Mouse (Mus musculus) liver, embryonic 11.5 days (tissue): ENCODE data around the gene Ppp3r1. TPM values are rescaled to one million over a fixed set of nuclear protein-coding genes. Genes with fewer than 3 reads are reported as not detected.

Experiments
- ATAC-seq: fragments of 200-750 bp; cut with Nextera tagmentation; replicated peaks from 2 replicates; pipeline ENCODE4 v1.8.0; 2017; ENCODE audit warnings: moderate number of reproducible peaks, mild to moderate bottlenecking, moderate TSS enrichment, moderate library complexity; ENCODE audit not compliant: low FRiP score
- DNase-seq: peaks from one replicate; pipeline ENCODE4 v3.0.0-alpha.2; 2017; ENCODE audit warnings: low spot score
- H3K27ac ChIP-seq: fragments of 300-500 bp; sonication (generic); 2 replicates; pipeline ENCODE4 v1.5.1; 2014; ENCODE audit warnings: mild to moderate bottlenecking, low read depth, low read length, control low read depth
- H3K27me3 ChIP-seq: fragments of 300-500 bp; sonication (generic); replicated peaks from 2 replicates; pipeline ENCODE4 v1.6.1; 2014; ENCODE audit warnings: low read length, mixed read lengths; ENCODE audit not compliant: control insufficient read depth, insufficient read depth
- H3K36me3 ChIP-seq: fragments of 300-500 bp; sonication (generic); 2 replicates; pipeline ENCODE4 v1.6.1; 2014; ENCODE audit warnings: mild to moderate bottlenecking, low read length, moderate library complexity, mixed read lengths; ENCODE audit not compliant: control insufficient read depth, insufficient read depth
- H3K4me1 ChIP-seq: fragments of 300-500 bp; sonication (generic); replicated peaks from 2 replicates; pipeline ENCODE4 v1.6.1; 2014; ENCODE audit warnings: low read length, mixed read lengths; ENCODE audit not compliant: control insufficient read depth, insufficient read depth
- H3K4me2 ChIP-seq: fragments of 300-500 bp; sonication (generic); 2 replicates; pipeline ENCODE4 v1.6.1; 2014; ENCODE audit warnings: mild to moderate bottlenecking, control low read depth, moderate library complexity
- H3K4me3 ChIP-seq: fragments of 300-500 bp; sonication (generic); 2 replicates; pipeline ENCODE4 v1.5.1; 2014; ENCODE audit warnings: low read depth, low read length, control low read depth
- H3K9ac ChIP-seq: fragments of 300-500 bp; sonication (generic); 2 replicates; pipeline ENCODE4 v1.6.1; 2014; ENCODE audit warnings: low read depth, low read length, control low read depth
- H3K9me3 ChIP-seq: fragments of 300-500 bp; sonication (generic); 2 replicates; pipeline ENCODE4 v1.6.1; 2016; ENCODE audit warnings: low read length, inconsistent platforms, mixed read lengths; ENCODE audit not compliant: control insufficient read depth
- WGBS: fragments of 180-500 bp; shearing (Covaris S2); extraction: QIAGEN DNeasy Blood & Tissue Kit; methylation state at CpG from one replicate; pipeline ENCODE4 v1.1.7; 2014; 5-methylcytosine and 5-hydroxymethylcytosine counted together
- polyA plus RNA-seq: library from polyadenylated mRNA; unstranded; fragments of >200 nt; fragmentation: Nextera tagmentation; extraction: Ambion mirVana; gene quantifications from 2 replicates; pipeline ENCODE4 v1.2.1, GENCODE M21; 2014

Gene Ppp3r1
- polyA plus RNA-seq, 1 experiment from 2014 or later, result 79.5 TPM

GRCm38 (mm10) chr11:17188786-17189185 lies 29.7 kb downstream of the Ppp3r1 start:
- Histone ChIP-seq H3K4me1 (no peaks in the 10 kb centered on the region), H3K9me3 (no peaks in the 10 kb centered on the region), H3K27me3 (no peaks in the 10 kb centered on the region), H3K27ac (no peak overlapping the region), H3K9ac (no peak overlapping the region), H3K4me3 (no peak overlapping the region), H3K4me2 (no peak overlapping the region), H3K36me3 (no peaks in the 10 kb centered on the region; the same call in 1 of the 2 replicates)
- DNase-seq (no peak), ATAC-seq (no peak)
- WGBS, result 88% methylated on average over 3 of the region's 3 CpGs

- H3K27me3 ChIP-seq, result no peaks in the 10 kb centered on the region
- no peaks in the 10 kb centered on the region for H3K9me3 ChIP-seq
- DNase-seq, result no peak
Measured at GRCm38 (mm10) chr11:17192151-17192844, 33.2 kb downstream of the Ppp3r1 start.

GRCm38 (mm10) chr11:17199170-17199569 lies 40.1 kb downstream of the Ppp3r1 start:
- no peak for ATAC-seq
- Histone ChIP-seq H3K36me3 (peaks cover 16% of the 10 kb centered on the region; the same call in 1 of the 2 replicates), H3K9ac (no peak overlapping the region), H3K9me3 (no peaks in the 10 kb centered on the region), H3K27ac (no peak overlapping the region), H3K4me3 (no peak overlapping the region), H3K27me3 (no peaks in the 10 kb centered on the region), H3K4me2 (no peak overlapping the region), H3K4me1 (no peaks in the 10 kb centered on the region)
- 83% methylated on average over 5 of the region's 5 CpGs for WGBS
- DNase-seq, result no peak

More at GRCm38 (mm10) chr11:17192151-17192844, 33.2 kb downstream of the Ppp3r1 start:
- Histone ChIP-seq H3K4me3 (no peak overlapping the region), H3K4me1 (no peaks in the 10 kb centered on the region), H3K36me3 (peaks cover 8% of the 10 kb centered on the region; the same call in 1 of the 2 replicates), H3K9ac (no peak overlapping the region), H3K4me2 (no peak overlapping the region), H3K27ac (no peak overlapping the region)
- ATAC-seq, result no peak
- whole genome bisulfite sequencing, result 84% methylated on average over 9 of the region's 9 CpGs

- no peaks in the 10 kb centered on the region for H3K27me3 ChIP-seq
- no peak overlapping the region for H3K9ac ChIP-seq
- DNase-seq (no peak), ATAC-seq (no peak)
- WGBS, result 87% methylated on average over 3 of the region's 3 CpGs
- no peaks in the 10 kb centered on the region for H3K4me1 ChIP-seq
- peaks cover 14% of the 10 kb centered on the region; the same call in 1 of the 2 replicates for H3K36me3 ChIP-seq
- no peaks in the 10 kb centered on the region for H3K9me3 ChIP-seq
- H3K4me2 ChIP-seq, result no peak overlapping the region
- H3K27ac ChIP-seq, result no peak overlapping the region
- no peak overlapping the region for H3K4me3 ChIP-seq
Measured at GRCm38 (mm10) chr11:17199840-17200501, 40.9 kb downstream of the Ppp3r1 start.

GRCm38 (mm10) chr11:17200936-17201335 lies 41.9 kb downstream of the Ppp3r1 start:
- 93% methylated on average over 4 of the region's 4 CpGs for WGBS
- peaks cover 8% of the 10 kb centered on the region; the same call in 1 of the 2 replicates for H3K36me3 ChIP-seq
- H3K27me3 ChIP-seq, result no peaks in the 10 kb centered on the region
- no peak overlapping the region for H3K4me2 ChIP-seq
- no peak overlapping the region for H3K27ac ChIP-seq
- H3K4me1 ChIP-seq, result no peaks in the 10 kb centered on the region
- no peak overlapping the region for H3K9ac ChIP-seq
- DNase-seq (no peak), ATAC-seq (no peak)
- no peak overlapping the region for H3K4me3 ChIP-seq
- no peaks in the 10 kb centered on the region for H3K9me3 ChIP-seq

- no peak for ATAC-seq
- Histone ChIP-seq H3K4me1 (no peaks in the 10 kb centered on the region), H3K4me3 (no peak overlapping the region), H3K9me3 (no peaks in the 10 kb centered on the region), H3K27ac (no peak overlapping the region), H3K9ac (no peak overlapping the region), H3K27me3 (no peaks in the 10 kb centered on the region), H3K36me3 (peaks cover 14% of the 10 kb centered on the region; the same call in 1 of the 2 replicates), H3K4me2 (no peak overlapping the region)
- DNase-seq, result no peak
- WGBS, result 84% methylated on average over 6 of the region's 6 CpGs
Measured at GRCm38 (mm10) chr11:17202481-17202880, 43.4 kb downstream of the Ppp3r1 start.

GRCm38 (mm10) chr11:17211258-17212140 lies 52.4 kb downstream of the Ppp3r1 start, which contains the start of gene Pno1:
Gene Pno1 (minus strand): TSS chr11:17211568.
- Histone ChIP-seq H3K27ac (peak within 1 kb of the TSS; percentile 63; the same call in 1 of the 2 replicates), H3K9me3 (no peaks in the 10 kb centered on the region), H3K4me2 (peak within 1 kb of the TSS; percentile 65), H3K4me1 (peaks cover 11% of the 10 kb centered on the region), H3K36me3 (peaks cover 14% of the 10 kb centered on the region; the same call in 1 of the 2 replicates), H3K27me3 (no peaks in the 10 kb centered on the region), H3K9ac (peak within 1 kb of the TSS; percentile 88), H3K4me3 (peak within 1 kb of the TSS; percentile 80)
- DNase-seq (peak; percentile 95), ATAC-seq (peak; percentile 96)
- WGBS, result under 1% methylated on average over 65 of the region's 65 CpGs

- peak; percentile 26 for ATAC-seq
- no peaks in the 10 kb centered on the region for H3K9me3 ChIP-seq
- H3K4me1 ChIP-seq, result peaks cover 11% of the 10 kb centered on the region
- 1% methylated on average over 10 of the region's 10 CpGs for WGBS
- DNase-seq, result no peak
- H3K27me3 ChIP-seq, result no peaks in the 10 kb centered on the region
- peak overlapping the region; percentile 80 for H3K4me3 ChIP-seq
- peak overlapping the region; percentile 65 for H3K4me2 ChIP-seq
- peaks cover 13% of the 10 kb centered on the region; the same call in 1 of the 2 replicates for H3K36me3 ChIP-seq
- peak overlapping the region; percentile 63; the same call in 1 of the 2 replicates for H3K27ac ChIP-seq
- H3K9ac ChIP-seq, result peak overlapping the region; percentile 88
Measured at GRCm38 (mm10) chr11:17212141-17212495, 53.1 kb downstream of the Ppp3r1 start.
